Mouse (Mus musculus) thymus, adult 2 months (tissue): ENCODE measurements around the gene Zfp534. TPM values are rescaled to one million over a fixed set of nuclear protein-coding genes. Genes with fewer than 3 reads are reported as not detected.
"Not testable (repeated sequence)": the region's sequence is repeated elsewhere in the genome, so short reads cannot be mapped to it uniquely, and the experiment has no call there.

Experiments used
- DNase-seq: peaks from one replicate; pipeline ENCODE4 v3.0.0; 2021
- H3K27ac ChIP-seq: fragments of 200-500 bp; 2 replicates; pipeline ENCODE4 v1.5.1; 2012; ENCODE audit warnings: low read length, control low read depth; ENCODE audit not compliant: control insufficient read depth, insufficient read depth
- H3K27me3 ChIP-seq: fragments of 200-500 bp; 2 replicates; pipeline ENCODE4 v1.6.1; 2012; ENCODE audit warnings: mild to moderate bottlenecking, low read length, moderate library complexity, mixed read lengths; ENCODE audit not compliant: control insufficient read depth, insufficient read depth
- H3K36me3 ChIP-seq: fragments of 200-500 bp; 2 replicates; pipeline ENCODE4 v1.6.1; 2012; ENCODE audit warnings: mild to moderate bottlenecking, low read length, moderate library complexity; ENCODE audit not compliant: control insufficient read depth, insufficient read depth
- H3K4me1 ChIP-seq: fragments of 200-500 bp; replicated peaks from 2 replicates; pipeline ENCODE4 v1.6.1; 2012; ENCODE audit warnings: low read length; ENCODE audit not compliant: control insufficient read depth, insufficient read depth
- H3K4me3 ChIP-seq: fragments of 200-500 bp; 2 replicates; pipeline ENCODE4 v1.5.1; 2012; ENCODE audit warnings: mild to moderate bottlenecking, low read length, control low read depth, moderate library complexity; ENCODE audit not compliant: control insufficient read depth, insufficient read depth
- WGBS: fragments of 180-500 bp; shearing (Covaris S2); methylation state at CpG from one replicate; pipeline ENCODE4 v1.1.7; 2018; 5-methylcytosine and 5-hydroxymethylcytosine counted together
- polyA plus RNA-seq: library from polyadenylated mRNA; depleted of rRNA; stranded (reverse); fragments of >200 nt; gene quantifications from 2 replicates; pipeline ENCODE4 v1.2.3, GENCODE M21; 2012; rRNA removed

Gene Zfp534
- 0.03 TPM in 1 of 2 replicates, not detected in the other for polyA plus RNA-seq

DNA sequence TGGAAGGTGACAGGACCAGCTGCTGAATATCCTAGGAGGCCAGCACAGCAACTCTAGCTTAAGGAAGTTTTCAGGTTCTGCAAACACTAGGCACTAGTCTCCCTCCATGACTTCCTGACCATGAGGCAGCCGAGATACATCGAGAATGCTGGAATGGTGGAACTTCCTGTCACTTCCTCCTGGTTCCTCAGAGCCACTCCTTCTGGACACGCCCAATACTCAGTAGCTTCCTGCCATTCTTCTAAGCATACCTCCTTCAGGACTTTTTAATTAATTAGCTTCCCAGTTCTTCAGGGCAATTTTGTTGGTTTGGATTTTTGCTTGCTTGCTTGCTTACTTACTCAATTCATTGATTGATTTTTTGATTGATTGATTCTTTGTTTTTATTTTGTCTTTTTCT is at the start of gene Zfp534:
Zfp534 (minus strand) TSS at position 101 of the 400 bp plus-strand sequence.
- not testable (repeated sequence) for DNase-seq, H3K27ac ChIP-seq, H3K36me3 ChIP-seq, H3K27me3 ChIP-seq, H3K4me3 ChIP-seq, H3K4me1 ChIP-seq
- WGBS = 92% methylated on average over 3 of the region's 3 CpGs

DNA sequence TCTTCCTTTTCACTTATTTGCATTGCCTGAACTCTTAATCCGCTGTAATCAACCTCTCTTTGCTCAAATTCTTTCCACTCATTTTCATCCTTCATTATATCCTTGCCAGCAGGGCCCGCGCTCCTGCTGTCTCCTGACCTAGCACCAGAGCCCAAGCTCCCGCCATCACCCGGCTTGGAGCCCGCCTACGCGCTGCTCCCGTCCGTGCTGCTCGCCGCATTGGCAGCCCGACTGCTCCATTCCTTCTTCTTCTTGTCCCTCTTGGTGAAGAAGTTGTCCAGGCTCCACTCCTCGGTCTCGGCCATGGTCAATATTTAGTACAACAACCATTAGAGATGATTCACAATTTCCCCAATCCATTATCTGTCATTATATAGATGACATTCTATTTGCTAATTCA is 43.9 kb upstream of the Zfp534 start:
- H3K4me3 ChIP-seq, H3K27me3 ChIP-seq, DNase-seq, H3K4me1 ChIP-seq, H3K36me3 ChIP-seq, H3K27ac ChIP-seq: not testable (repeated sequence)
- 96% methylated on average over 14 of the region's 15 CpGs for WGBS

DNA sequence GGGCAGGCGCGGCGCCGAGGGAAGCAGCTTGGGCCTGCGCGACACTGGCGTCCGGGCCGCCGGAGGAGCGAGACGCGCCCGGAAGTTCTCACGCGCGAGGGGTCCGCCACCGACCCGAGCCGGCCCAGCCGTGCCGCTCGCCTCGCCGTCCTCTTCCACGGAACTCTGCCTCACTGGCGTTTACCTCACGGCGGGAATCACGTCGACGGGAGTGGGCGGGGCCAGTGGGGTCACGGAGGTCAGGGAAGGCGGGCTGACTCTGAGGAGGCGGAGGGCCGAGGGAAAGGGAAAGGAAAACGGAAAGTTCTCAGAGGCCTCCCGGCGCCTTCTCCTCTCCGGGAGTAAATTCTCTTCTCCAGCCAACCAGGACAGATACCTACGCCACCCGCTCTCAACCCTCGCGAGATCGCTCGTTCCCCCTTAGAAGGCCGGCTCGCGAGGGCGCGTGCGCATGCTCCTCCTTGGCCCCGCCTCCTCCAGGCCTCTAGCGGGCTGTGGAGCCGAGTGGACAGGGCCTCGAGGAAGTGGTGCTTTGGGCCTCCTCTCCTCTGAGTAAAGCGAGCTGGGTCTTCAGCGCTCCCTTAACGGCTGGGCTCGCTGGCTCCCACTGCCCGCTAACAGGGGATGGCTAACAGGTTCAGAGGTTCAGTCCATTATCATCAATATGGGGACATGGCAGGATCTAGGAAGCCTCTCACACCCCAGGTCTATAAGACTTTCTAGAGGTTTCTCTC is 36.5 kb upstream of the Zfp534 start:
- peak overlapping the region; percentile 33 for H3K4me3 ChIP-seq
- DNase-seq = not testable (repeated sequence)

DNA sequence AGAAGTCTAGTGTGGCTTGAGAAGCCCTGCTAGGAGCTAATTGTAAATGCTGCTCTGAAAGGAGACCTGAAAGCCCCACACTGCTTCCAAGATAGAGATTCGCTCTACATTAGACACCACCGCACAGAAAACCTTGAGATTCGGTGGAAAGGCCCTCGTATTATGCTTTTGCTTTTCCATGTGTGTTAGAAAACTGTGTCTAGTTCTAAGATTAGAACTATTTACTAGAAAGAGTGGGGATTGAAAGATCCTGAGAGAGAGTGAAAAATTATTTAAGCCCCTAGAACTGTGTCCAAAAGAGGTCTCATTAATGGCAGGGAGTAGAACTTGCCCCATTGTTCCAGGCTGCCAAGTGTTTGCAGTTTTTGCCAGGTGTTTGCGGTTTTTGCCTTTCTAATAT is 47.1 kb downstream of the Zfp534 start:
- not testable (repeated sequence) for H3K27ac ChIP-seq, H3K36me3 ChIP-seq, DNase-seq, H3K4me3 ChIP-seq, H3K4me1 ChIP-seq, H3K27me3 ChIP-seq
- WGBS = 95% methylated on average over 5 of the region's 5 CpGs

More for the DNA sequence above, 36.5 kb upstream of the Zfp534 start:
- not testable (repeated sequence) for H3K27me3 ChIP-seq, H3K4me1 ChIP-seq, H3K27ac ChIP-seq, H3K36me3 ChIP-seq
- WGBS = 43% methylated on average over 63 of the region's 63 CpGs

DNA sequence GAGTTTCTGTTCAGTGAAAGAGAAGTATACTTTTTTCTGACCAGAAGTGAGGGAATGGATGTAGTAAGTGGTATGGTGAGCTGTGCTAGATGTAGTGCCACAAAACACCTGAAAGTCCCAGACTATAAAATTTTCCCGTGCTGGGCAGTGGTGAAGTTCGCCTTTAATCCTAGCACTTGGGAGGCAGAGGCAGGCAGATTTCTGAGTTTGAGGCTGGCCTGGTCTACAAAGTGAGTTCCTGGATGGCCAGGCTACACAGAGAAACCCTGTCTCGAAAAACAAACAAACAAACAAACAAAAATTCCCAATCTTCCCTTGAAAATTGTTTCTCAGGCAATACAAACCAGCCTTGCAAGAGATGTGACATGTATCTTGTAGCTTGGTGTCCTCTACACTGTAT is 54.9 kb downstream of the Zfp534 start:
- not testable (repeated sequence) for H3K27me3 ChIP-seq, H3K36me3 ChIP-seq, DNase-seq, H3K27ac ChIP-seq, H3K4me3 ChIP-seq, H3K4me1 ChIP-seq
- WGBS = no CpG with 5 or more reads among the region's 3 CpGs

DNA sequence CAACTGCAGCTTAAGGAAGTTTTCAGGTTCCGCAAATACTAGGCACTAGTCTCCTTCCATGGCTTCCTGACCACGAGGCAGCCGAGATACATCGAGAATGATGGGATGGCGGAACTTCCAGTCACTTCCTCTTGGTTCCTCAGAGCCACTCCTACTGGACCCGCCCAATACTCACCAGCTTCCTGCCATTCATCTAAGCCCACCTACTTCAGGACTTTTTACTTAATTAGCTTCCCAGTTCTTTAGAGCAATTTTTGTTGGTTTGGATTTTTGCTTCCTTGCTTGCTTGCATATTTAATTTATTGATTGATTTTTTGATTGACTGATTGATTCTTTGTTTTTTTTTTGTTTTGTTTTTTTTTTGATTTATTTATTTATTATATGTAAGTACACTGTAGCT is 59.9 kb downstream of the Zfp534 start, which contains the start of gene Zfp979:
Zfp979 (minus strand) TSS at position 101 of the 400 bp plus-strand sequence.
- WGBS = no CpG with 5 or more reads among the region's 6 CpGs
- H3K4me1 ChIP-seq, H3K27me3 ChIP-seq, H3K27ac ChIP-seq, H3K4me3 ChIP-seq, H3K36me3 ChIP-seq, DNase-seq: not testable (repeated sequence)

DNA sequence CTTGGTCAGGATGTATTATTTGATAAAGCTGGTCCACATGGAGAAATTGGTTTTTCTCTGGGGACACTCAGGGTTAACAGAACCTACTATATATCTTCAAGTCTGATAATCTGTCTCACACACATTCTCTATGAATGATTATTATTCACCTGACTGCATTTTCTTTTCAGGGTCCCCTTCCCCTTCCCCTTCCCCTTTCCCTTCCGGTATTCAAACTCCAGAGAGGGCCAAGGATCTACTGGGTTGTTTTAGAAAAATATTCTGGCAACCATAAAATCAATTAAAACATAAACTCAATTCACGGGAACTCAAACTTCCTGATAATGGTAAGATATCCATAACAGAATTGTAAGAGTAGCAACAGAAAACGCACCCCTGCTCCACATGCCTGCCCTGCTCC is 60.4 kb downstream of the Zfp534 start:
- H3K36me3 ChIP-seq, H3K4me1 ChIP-seq, H3K27me3 ChIP-seq, H3K4me3 ChIP-seq, H3K27ac ChIP-seq, DNase-seq: not testable (repeated sequence)
- 51% methylated on average over 2 of the region's 3 CpGs for WGBS

DNA sequence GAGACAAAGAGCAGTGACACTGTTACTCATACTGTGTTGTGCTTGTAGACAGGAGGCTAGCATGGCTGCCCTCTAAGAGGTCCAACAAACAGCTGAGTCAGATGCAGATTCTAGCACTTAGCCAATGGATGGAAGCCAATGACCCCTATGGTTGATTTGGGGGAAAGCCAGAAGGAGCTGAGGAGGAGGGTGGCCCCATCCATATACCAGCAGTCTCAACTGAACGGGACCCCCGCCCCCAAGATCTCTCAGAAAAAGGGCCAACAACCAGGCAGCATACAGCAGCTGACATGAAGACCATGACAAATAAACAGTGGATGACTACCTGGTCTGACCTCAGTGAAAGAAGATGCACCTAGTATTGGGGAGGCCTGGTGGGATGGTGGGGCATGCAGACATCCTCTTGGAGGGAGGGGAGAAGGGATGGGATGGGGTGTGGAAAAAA is 68.5 kb downstream of the Zfp534 start:
- H3K27me3 ChIP-seq, H3K36me3 ChIP-seq, H3K4me1 ChIP-seq, H3K27ac ChIP-seq, H3K4me3 ChIP-seq, DNase-seq: not testable (repeated sequence)
- WGBS = no CpG with 5 or more reads among the region's 2 CpGs

Other genes with a start within 250 kb of the Zfp534 start
- gene Zfp982, start 210.1 kb downstream of the Zfp534 start, polyA plus RNA-seq = not detected in 2 replicates
- gene Gm16503, start 162.3 kb downstream of the Zfp534 start, polyA plus RNA-seq = 0.03 TPM in 1 of 2 replicates, not detected in the other
- not detected in 2 replicates for gene Zfp985, start 149.3 kb downstream of the Zfp534 start, polyA plus RNA-seq
- 0.05 TPM in 1 of 2 replicates, not detected in the other for gene Zfp979, start 60.0 kb downstream of the Zfp534 start, polyA plus RNA-seq
- gene Zfp984, start 107.2 kb upstream of the Zfp534 start, polyA plus RNA-seq = 0.84 and 1.3 TPM in 2 replicates
- 1.3 and 1.5 TPM in 2 replicates for gene Zfp933, start 145.8 kb upstream of the Zfp534 start, polyA plus RNA-seq
- gene Miip, start 166.3 kb upstream of the Zfp534 start, polyA plus RNA-seq = 167 and 170 TPM in 2 replicates
- gene Fv1, start 166.4 kb upstream of the Zfp534 start, polyA plus RNA-seq = 3.0 and 3.7 TPM in 2 replicates
- 40.4 and 50.2 TPM in 2 replicates for gene Mfn2, start 202.2 kb upstream of the Zfp534 start, polyA plus RNA-seq
- gene Plod1, start 234.2 kb upstream of the Zfp534 start, polyA plus RNA-seq = 21.2 and 28.9 TPM in 2 replicates
- gene 2510039O18Rik, start 238.3 kb upstream of the Zfp534 start, polyA plus RNA-seq = 170 and 174 TPM in 2 replicates